Mouse (Mus musculus) layer of hippocampus, adult 11-12 months (tissue): ENCODE measurements at regions not wholly inside any gene's neighbourhood (a gene's known extent, or its start where the extent isn't known, plus 50 kb on each side); places are given as distances from the start of the nearest gene placed in this dataset.

ENCODE experiments used
- DNase-seq: peaks from one replicate; pipeline ENCODE4 v3.0.0; 2022; ENCODE audit warnings: low spot score

- DNase-seq: no peak
Observed at GRCm38 (mm10) chr8:92522519-92522918, 151.6 kb upstream of the Irx6 start.

- no peak for DNase-seq
Observed at GRCm38 (mm10) chr8:92529756-92530155, 144.3 kb upstream of the Irx6 start.

- DNase-seq: no peak
Observed at GRCm38 (mm10) chr8:92540636-92541035, 133.5 kb upstream of the Irx6 start.

GRCm38 (mm10) chr8:92545347-92546059, 128.6 kb upstream of the Irx6 start:
- DNase-seq: no peak

- no peak for DNase-seq
Observed at GRCm38 (mm10) chr8:92555140-92555539, 118.9 kb upstream of the Irx6 start.

- no peak for DNase-seq
Observed at GRCm38 (mm10) chr8:92555631-92556030, 118.5 kb upstream of the Irx6 start.

- no peak for DNase-seq
Observed at GRCm38 (mm10) chr8:92562471-92562870, 111.6 kb upstream of the Irx6 start.

- DNase-seq: no peak
Observed at GRCm38 (mm10) chr8:92562962-92563361, 111.1 kb upstream of the Irx6 start.

- DNase-seq: no peak
Observed at GRCm38 (mm10) chr8:92569650-92570049, 104.4 kb upstream of the Irx6 start.

GRCm38 (mm10) chr8:92579446-92579845, 94.6 kb upstream of the Irx6 start:
- no peak for DNase-seq

GRCm38 (mm10) chr8:92581051-92581450, 93.0 kb upstream of the Irx6 start:
- no peak for DNase-seq

- no peak for DNase-seq
Observed at GRCm38 (mm10) chr8:92600766-92601165, 73.3 kb upstream of the Irx6 start.

- DNase-seq: no peak
Observed at GRCm38 (mm10) chr8:92602973-92603372, 71.1 kb upstream of the Irx6 start.

- no peak for DNase-seq
Observed at GRCm38 (mm10) chr8:92605631-92606030, 68.5 kb upstream of the Irx6 start.

- DNase-seq: no peak
Observed at GRCm38 (mm10) chr8:92607604-92608003, 66.5 kb upstream of the Irx6 start.

GRCm38 (mm10) chr8:92609908-92610307, 64.2 kb upstream of the Irx6 start:
- no peak for DNase-seq

GRCm38 (mm10) chr8:92610487-92611059, 63.5 kb upstream of the Irx6 start:
- no peak for DNase-seq

- no peak for DNase-seq
Observed at GRCm38 (mm10) chr8:92613486-92613885, 60.6 kb upstream of the Irx6 start.

- no peak for DNase-seq
Observed at GRCm38 (mm10) chr8:92616341-92617115, 57.6 kb upstream of the Irx6 start.

GRCm38 (mm10) chr8:92618281-92618680, 55.8 kb upstream of the Irx6 start:
- DNase-seq: peak; percentile 10
